Mouse (Mus musculus) lung, postnatal 4 days (tissue): Measurements from ENCODE around the gene Slc30a2.

Experiments used
- DNase-seq, 2 experiments: peaks; one replicate each; pipeline ENCODE4 v3.0.0; 2021

Slc30a2 gene

DNA sequence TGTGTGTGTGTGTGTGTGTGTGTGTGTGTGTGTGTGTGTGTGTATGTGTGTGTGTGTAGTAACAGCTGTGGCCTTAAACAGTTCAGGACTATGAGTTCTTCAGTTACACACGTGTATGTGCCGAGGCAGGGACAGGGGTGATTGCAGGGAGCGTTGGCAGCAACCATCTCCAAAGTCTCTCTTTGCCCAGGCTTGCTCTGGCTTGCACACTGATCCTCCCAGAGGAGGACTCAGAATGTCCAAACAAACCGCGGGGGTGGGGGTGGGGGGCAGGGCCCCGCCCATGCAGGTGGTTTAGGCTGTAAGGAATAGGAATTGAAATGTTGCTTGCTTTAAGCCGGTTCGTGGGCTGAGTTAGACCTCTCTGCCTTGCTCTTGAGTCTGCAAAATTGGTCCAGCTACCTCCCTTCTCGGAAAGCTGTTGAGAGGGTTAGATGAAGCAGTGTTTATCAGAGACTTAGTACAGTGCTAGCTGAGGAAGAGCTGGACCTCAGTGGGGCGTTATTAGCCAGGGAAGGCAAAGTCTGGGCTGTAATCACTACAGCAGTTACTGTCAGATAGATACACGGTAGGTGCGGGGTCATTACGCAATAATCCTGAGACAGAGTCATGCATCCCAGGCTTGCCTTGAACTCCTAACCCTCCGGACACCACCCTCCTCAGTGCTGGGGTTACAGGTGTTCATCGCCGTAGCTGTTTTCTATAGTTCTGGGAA, 59.0 kb downstream of the Slc30a2 start:
- no peak for DNase-seq

DNA sequence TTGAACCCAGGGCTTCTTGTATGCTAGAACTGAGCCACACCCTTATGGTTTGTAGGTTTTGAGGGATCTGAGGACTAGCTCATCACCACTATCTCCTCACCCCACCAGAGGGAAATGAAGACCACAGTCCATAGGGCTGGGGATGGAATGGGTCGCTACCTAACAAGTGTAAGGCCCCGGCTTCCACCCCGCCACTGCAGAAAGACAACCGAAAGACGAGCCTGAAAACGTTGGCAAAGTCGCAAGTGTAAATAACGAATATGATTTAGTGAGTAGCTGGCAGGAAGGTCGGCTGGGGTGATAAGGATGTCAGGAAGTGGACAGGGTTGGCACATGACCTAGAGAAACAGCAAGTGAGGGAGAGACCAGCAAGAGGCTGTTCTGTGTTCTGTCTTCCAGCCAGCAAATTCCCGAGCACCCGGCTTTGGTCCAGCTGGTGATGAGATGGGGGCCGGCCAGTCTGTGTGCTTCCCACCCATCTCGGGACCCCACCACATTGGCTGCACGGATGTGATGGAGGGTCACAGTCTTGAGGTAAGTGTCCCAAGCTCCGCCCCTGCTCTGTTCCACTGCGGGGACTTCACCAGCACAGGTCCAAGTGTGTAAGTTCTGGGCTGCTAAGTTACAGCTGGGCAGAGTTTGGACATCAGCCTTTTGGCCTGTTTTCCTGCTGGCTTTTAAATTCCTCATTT, 59.7 kb downstream of the Slc30a2 start:
- peak; percentile 46 to 79 for DNase-seq

DNA sequence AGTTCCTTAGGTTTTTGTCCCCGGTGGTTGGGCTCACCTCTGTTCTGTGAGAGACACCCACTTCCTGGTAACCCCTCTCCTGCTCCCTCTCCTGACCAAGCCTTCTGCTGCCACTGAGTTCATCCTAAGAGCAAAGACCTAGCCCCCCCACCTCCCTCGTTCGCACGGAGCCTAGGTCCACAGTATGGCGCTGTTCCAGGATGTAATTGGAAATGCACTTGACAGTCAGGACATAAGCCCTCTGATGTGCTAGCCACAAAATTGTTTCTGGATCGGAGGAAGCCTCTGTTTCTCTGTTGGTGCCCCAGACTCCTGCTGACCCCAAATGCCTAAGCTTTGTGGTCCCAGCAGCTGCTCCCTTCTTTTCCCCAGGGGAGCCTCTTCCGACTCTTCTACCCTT, 60.7 kb downstream of the Slc30a2 start:
- no peak for DNase-seq
